Mouse (Mus musculus) left cerebral cortex, postnatal 10 days (tissue): ENCODE results near the gene Lgals3. TPM values are rescaled to one million over a fixed set of nuclear protein-coding genes. Genes with fewer than 3 reads are reported as not detected.
A peak's percentile ranks its signal among the peaks of the same experiment; 100 is the strongest.

Source experiments
- DNase-seq, 2 experiments: peaks; one replicate each; pipeline ENCODE4 v3.0.0; 2021 to 2022; ENCODE audit warnings: low spot score in 2 of 2, mixed read lengths in 1 of 2; ENCODE audit errors: extremely low spot score in 1 of 2
- intact Hi-C: fragments of 180-260 bp; cut with DNase I; formaldehyde crosslinking; loops from one replicate; pipeline ENCODE4 v1.15.1; 2025
- total RNA-seq, 2 experiments: library from RNA; stranded (reverse); gene quantifications; 2 replicates each; pipeline ENCODE4 v1.2.3; 2021

Gene Lgals3
- total RNA-seq, 2 experiments from 2014 or later, result 0.55 to 1.7 TPM

GRCm38 (mm10) chr14:47364742-47365449, 2.7 kb upstream of the Lgals3 start:
- peak in 1 of 2 experiments; percentile 52 for DNase-seq
- intact Hi-C loops, result no loop called here

- DNase-seq, result peak; percentile 53 to 61
- intact Hi-C loops, result no loop called here
Measured at GRCm38 (mm10) chr14:47366881-47367321, 650 bp upstream of the Lgals3 start.

GRCm38 (mm10) chr14:47369741-47370140, 2.2 kb downstream of the Lgals3 start:
- DNase-seq, result no peak
- intact Hi-C loops, result no loop called here

- intact Hi-C loops, result no loop called here
- no peak for DNase-seq
Measured at GRCm38 (mm10) chr14:47370790-47371189, 3.2 kb downstream of the Lgals3 start.

GRCm38 (mm10) chr14:47371689-47372088, 4.1 kb downstream of the Lgals3 start:
- intact Hi-C loops, result no loop called here
- DNase-seq, result no peak

- intact Hi-C loops, result no loop called here
- peak in 1 of 2 experiments; percentile 54 for DNase-seq
Measured at GRCm38 (mm10) chr14:47373728-47374678, 6.5 kb downstream of the Lgals3 start.

- DNase-seq, result no peak
- intact Hi-C loops, result no loop called here
Measured at GRCm38 (mm10) chr14:47376526-47376925, 9.0 kb downstream of the Lgals3 start.

GRCm38 (mm10) chr14:47378336-47378735, 10.8 kb downstream of the Lgals3 start:
- intact Hi-C loops, result no loop called here

GRCm38 (mm10) chr14:47383911-47384310, 16.4 kb downstream of the Lgals3 start:
- intact Hi-C loops, result no loop called here
- no peak for DNase-seq

More at GRCm38 (mm10) chr14:47378336-47378735, 10.8 kb downstream of the Lgals3 start:
- no peak for DNase-seq

GRCm38 (mm10) chr14:47384653-47385052, 17.1 kb downstream of the Lgals3 start:
- DNase-seq, result no peak
- intact Hi-C loops, result no loop called here

- intact Hi-C loops, result no loop called here
- no peak for DNase-seq
Measured at GRCm38 (mm10) chr14:47386125-47386524, 18.6 kb downstream of the Lgals3 start.

GRCm38 (mm10) chr14:47393354-47394094, 26.0 kb downstream of the Lgals3 start:
- no peak for DNase-seq
- intact Hi-C loops, result loop anchor here (2.0 kb wide), 1 partner anchor 59 kb away; no protein-coding TSS in a partner anchor

GRCm38 (mm10) chr14:47395007-47395406, 27.5 kb downstream of the Lgals3 start:
- intact Hi-C loops, result loop anchor here (2.0 kb wide), 1 partner anchor 60 kb away; no protein-coding TSS in a partner anchor
- DNase-seq, result no peak

- peak in 1 of 2 experiments; percentile 32 for DNase-seq
- intact Hi-C loops, result loop anchor here (2.0 kb wide), 1 partner anchor 61 kb away; no protein-coding TSS in a partner anchor
Measured at GRCm38 (mm10) chr14:47395462-47396026, 28.0 kb downstream of the Lgals3 start.

GRCm38 (mm10) chr14:47396165-47396652, 28.7 kb downstream of the Lgals3 start:
- intact Hi-C loops, result no loop called here
- DNase-seq, result peak; percentile 23 to 29

GRCm38 (mm10) chr14:47402735-47403134, 35.2 kb downstream of the Lgals3 start:
- intact Hi-C loops, result no loop called here

GRCm38 (mm10) chr14:47406000-47406399, 38.4 kb downstream of the Lgals3 start:
- intact Hi-C loops, result no loop called here
- no peak for DNase-seq

More at GRCm38 (mm10) chr14:47402735-47403134, 35.2 kb downstream of the Lgals3 start:
- DNase-seq, result no peak

- no peak for DNase-seq
- intact Hi-C loops, result no loop called here
Measured at GRCm38 (mm10) chr14:47417346-47417745, 49.8 kb downstream of the Lgals3 start.
